Mouse (Mus musculus) urinary bladder, postnatal 14 days (tissue): Measurements from ENCODE around the gene Adra1b.
A peak's percentile ranks its signal among the peaks of the same experiment; 100 is the strongest.

Experiments used
- DNase-seq: peaks from one replicate; pipeline ENCODE4 v3.0.0; 2021; ENCODE audit warnings: low spot score

Adra1b gene

DNA sequence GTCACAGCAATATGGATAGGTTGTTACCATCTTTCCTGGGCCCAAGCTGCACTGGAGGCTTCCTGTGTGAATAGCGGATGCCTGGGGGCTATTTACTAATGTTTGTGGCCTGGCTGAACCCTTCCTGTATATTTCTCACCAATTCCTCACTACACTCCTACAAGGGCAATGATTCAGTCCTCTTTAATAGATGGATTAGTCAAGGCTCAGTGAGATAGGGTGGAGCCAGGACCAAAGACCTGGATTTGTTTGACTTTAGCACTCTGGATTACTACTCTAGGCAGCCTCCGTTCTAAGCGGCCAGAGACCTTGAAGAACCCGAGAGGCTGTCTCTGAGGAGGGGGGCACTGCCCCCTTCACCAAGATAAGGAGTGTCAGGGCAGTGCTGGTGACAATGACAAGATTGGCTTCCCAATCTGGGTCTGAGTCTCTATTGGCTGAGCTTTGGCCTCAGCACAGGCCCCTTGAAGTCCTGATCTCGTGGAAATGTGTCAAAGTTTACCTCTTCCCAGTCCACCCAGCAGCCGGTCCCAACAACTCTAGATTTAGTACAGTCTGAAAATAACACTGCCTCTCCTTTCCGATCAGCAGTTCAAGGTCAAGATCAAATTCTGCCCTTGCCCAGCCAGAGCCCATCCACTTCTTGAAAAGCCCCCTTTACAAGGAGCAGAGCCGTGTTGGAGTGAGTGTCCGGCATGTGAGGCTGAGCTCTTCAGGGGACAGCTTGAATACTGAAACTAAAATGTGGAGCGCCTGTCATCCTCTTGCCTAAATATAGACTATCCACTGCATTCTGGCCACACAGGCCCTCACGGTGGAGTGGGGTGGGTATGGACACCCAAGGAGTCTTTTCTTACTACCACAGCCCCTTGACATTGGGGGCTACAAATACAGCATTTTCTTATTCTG is 80.2 kb downstream of the Adra1b start:
- no peak for DNase-seq

DNA sequence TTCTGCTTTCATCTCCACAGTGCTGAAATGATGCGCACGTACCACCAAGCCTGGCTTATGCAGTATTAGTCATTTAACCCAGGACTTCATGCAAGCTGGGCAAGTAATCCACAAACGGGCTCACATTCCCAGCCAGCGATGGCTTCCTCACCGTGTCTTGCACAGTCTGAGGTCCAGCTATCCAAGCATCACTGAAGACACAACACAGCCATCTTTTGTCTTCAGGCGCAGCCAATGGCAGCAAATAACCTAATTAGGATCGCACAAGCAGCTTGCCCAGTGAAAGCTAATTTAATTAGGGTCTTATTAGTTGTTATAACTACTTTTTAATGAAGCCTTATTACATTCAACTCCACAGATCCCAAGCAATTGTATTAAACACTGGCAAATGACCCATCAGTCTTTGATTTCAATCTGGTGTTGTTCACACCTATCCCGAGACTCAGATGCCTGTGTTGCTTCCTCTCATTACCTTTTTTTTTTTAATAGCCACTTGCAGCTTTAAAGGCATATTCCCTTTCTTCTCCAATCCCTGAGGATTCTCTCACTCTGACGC is 83.6 kb downstream of the Adra1b start:
- no peak for DNase-seq

DNA sequence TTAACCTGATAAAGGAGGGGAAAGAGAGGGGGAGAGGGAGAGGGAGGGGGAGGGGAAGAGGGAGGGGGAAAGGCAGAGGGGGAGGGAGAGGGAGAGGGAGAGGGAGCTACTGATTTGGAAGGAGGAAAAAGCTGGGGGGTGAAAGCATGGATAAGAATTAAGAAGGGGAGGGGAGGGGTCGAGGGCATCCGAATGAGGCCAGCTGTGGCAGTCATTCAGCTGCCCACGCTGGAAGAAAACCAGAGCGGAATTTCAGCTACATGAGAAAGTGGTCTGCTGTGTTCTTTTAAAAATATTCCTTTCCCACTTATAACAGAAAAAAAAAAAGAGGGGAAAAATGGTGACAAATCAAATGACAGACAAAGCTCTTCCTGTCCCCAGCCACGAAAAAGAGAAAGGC is 88.5 kb downstream of the Adra1b start:
- DNase-seq, result no peak

DNA sequence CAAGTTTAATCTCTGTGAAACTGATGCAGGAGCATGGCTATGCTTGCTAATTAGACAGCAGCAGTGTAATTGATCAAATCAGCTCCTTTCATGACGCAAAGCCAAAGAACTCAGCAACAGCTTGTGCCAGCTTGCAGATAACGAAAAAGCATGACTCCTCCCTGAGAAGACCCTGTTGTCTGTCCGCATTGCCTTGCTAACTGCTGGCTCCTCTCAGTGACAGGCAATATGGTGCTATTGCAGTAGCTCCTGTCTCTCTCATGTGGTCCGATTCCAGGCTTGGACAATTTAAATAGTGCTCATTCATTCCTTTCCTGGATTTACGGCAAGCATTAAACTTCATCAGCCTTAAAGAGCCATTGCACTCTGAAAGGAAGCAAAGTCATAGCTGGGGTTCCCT is 93.3 kb downstream of the Adra1b start:
- no peak for DNase-seq

DNA sequence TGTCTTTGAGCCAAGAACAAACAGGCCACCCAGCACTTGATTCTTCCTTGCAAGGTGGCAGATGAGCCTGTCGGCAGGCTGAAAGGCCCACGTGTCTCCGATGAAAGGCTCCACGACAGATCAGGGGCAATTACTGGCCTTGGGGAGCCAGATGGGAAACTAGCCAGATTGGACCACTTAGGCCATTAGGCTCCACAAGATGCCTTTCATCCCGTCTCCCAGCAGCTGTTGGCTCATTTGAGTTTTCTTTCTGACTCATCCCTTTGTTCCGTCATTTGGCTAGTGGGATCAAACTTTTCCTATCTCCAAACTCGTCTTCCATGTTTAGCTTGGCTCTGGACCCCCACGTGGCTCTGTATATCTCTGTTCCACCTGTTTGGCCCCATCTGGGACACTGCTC is 105.0 kb downstream of the Adra1b start:
- no peak for DNase-seq

DNA sequence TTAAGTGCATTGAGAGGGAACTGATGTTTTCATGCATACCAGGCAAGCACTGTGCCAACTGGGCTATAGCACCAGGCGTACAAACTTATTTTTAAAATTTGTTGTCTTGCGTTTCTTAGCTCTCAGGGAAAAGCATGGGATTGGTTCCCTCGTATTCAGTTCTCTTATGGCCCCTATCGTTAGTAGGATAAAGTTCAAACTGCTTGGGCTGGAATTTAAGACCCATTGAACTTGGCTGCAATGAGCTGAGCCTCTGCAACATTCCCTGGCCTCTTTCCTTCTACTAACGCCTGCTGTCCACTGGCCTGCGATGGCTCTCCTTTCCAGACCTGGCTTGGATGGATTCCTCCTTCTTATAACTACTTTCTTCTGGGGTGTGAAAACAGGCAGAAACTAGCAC is 110.6 kb downstream of the Adra1b start:
- no peak for DNase-seq

DNA sequence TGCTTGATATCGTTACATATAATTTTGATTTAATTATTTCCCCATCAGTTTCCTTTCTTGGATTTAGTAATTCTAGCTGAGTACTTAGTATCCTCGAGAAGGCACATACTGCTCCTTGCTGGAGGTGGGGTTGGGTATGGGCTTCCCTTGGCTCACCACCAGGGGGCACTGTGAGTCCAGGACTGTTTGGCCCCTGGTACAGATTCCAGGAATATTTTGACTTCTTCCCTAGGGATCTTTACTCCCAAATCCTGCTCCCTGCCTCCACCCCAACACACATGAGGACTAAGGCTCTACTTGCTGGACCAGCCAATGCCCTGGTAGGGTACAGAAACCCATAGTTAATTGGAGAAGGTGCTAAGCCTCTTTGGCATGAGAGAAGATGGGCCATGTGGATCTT is 117.2 kb downstream of the Adra1b start:
- peak; percentile 74 for DNase-seq

DNA sequence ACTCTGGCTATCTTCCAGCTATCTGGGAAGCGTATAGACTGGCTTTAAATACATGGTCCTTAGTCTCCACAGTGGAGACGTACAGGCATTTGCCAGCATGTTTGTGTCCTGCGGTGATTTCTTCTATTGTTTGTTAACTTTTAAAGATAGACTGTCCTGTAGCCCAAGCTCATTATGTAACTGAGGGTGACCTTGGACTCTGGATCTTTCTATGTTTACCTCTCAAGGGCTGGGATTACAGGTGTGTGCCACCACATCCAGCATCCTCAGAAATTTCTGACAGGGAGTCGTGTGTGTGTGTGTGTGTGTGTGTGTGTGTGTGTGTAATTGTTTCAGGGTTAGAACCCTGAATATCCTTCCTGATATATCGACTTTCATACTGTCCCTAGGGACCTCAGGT is 117.9 kb downstream of the Adra1b start:
- DNase-seq, result no peak

DNA sequence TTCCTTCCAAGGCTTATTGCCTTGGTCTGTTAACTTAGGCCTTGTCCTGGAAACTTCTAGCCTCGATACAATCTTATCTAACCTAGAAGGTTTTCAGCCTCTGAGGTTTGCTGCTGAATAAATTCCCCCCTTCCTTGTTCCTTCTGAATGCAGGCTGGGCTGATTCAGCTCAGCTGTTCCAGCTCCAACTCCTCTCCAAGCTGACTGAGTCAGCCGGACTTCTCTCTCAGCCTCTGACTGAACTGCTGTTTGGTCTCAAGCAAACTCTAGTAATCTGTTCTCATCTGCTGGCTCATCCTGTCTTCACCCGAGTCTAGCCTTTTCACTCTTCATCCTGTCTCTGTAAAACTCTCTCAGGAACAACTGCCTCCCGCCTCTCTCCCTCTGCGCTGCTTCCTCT is 121.5 kb downstream of the Adra1b start:
- no peak for DNase-seq

DNA sequence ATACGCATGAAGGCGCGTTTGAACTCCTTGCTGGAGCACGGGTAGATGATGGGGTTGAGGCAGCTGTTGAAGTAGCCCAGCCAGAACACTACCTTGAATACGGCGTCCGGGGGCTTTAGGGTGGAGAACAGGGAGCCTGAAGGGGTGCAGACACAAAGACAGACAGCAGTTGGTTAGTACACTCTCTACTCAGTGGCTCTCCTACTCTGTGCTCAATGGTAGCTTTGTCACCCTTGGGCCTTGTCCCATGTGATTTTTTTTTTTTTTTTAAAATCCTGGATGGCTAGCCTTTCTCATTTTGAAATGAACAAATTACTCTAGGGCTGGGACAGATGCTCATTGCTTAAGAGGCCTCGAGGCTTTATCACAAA is 124.7 kb downstream of the Adra1b start:
- no peak for DNase-seq

DNA sequence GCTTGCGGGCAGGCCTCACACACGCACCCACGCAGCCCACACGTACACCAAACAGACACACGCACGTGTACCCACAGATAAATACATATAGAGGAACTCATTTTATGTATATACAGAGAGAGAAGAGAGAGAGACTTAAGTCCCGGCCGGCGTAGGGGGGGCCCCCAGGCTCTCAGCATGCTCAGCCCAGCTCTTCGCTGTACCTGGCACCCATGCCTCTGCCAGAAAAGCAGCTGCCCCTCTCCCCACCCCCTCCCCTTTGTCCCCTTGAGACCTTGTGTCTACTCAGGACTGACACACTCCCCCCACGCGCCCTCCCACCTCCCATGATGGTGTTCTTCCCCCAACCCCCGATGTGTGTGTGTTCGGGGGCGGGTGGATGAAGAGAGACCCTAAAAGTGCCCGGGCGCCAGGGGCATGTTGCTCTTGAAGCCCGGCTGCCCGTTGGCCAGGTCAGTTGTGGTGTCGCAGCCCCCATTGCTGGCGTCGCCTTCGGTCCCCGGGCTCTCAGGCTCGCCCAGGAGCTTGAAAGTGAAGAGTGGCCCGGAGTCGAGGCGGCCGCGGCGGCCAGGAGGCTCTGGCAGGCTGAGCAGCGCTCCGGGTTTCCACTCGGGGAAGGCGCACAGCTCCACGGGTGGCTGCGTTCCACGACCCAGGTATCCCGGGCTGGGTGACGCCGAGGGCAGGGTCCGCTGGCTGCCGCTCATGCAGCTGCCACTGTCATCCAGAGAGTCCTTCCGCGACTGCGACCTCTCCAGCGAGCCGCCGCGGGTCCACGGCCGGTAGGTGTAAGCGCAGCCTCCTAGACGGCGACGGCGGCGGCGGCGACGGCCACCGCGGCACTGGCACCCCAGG is 125.3 kb downstream of the Adra1b start:
- peak; percentile 15 for DNase-seq

DNA sequence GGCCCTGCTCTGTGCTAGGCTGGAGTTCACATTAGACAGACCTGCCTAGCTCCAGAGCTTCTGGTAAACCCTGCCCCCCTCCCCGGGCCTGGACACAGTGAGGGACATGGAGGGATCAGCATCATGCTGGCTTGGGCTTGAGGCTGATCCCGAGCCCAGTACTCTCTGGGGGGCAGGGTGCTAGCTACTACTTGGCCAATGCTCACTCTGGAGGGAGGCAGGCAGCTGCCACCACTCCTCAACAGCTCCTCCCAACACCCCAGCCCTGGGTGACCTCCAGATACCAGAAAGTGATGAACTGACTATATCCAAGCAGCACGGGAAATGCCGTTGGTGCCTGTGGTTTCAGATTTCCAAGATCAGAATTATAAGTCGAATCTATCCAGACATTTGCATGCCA is 127.3 kb downstream of the Adra1b start:
- DNase-seq, result no peak

DNA sequence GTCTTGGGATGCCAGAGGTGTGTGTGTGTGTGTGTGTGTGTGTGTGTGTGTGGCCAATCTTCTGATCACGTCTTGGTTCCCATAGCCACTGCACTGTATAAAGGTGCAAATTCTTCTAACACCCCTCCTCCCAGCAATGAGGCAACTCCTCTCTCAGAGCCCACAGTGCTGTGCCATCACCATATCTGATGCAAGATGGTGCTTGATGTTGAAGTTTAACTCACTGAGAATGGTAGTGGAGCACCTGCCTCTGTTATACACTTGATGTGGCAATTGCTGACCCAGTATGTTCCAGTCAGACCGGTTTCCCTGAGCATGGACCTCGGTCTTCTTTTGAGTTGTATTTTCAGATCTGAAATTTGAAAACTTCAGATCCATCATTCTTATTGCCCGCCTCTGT is 130.9 kb downstream of the Adra1b start:
- no peak for DNase-seq

DNA sequence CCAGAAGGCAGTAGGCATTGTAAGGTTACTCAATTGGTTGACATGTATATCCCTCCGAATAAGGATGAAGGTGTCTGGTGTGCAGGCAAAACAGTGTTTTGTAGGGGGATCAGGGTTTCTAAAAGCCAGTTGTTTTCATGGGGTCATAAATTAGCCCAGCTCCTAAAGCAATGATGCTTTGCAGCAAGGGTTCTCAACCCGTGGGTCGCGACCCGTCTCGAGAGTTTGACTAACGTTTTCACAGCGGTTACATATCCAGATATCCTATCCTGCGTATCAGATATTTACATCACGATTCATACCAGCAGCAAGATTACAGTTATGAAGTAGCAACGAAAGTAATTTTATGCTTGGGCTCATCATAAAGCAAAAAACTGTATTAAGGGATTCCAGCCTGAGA is 133.3 kb downstream of the Adra1b start:
- DNase-seq, result no peak

DNA sequence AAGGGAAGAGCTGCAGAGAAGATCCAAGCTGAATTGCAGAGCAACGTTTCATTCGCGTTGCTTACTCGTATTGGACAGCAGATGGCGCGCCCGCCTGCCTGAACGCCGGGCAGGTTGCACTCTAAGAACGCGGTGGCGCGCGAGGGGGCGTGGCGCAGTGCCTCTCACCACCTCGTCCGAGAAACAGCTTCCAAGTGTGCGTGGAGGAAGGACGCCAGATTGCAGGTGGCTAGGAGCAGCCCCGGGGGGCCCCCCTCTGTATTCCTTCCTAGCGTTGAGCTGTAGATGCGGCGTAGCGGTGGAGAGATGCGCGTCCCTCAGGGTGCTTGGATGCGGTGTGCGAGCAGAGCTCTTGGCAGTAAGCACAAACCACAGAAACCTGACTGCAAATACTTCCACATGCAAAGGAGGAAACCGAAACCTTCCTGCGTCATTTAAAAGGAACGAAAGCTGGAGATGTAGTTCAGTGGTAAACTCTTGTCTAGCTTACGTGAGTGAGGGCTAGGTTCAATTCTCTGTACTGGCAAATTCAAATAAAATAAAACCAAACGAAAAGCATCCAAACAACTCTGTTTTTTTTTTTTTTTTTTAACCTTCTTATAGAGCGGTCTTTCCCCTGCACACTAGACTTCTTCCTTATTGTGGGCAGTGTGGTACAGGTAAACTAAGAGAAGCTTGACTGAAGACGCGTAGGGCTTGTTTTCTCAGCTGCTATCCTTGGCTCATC is 133.9 kb downstream of the Adra1b start:
- DNase-seq, result peak; percentile 79

DNA sequence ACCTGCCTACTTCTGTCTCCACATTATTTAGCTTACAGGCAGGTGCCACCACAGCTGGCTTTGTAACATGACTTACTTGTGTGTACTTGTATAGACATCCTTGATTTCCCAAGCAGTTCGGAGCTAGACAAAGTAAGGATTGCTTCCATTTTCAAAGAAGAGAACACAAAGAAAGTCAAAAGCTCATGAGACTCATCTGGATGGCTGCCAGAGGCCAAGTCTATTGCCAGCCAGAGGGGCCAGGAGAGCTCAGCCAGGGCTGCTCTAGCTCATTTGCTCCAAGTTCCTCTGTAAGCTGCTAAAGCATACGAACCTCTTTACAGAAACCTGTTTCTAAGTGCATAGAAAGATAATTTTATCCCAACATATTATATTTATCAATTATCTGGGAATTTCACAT is 142.6 kb downstream of the Adra1b start:
- DNase-seq, result no peak

DNA sequence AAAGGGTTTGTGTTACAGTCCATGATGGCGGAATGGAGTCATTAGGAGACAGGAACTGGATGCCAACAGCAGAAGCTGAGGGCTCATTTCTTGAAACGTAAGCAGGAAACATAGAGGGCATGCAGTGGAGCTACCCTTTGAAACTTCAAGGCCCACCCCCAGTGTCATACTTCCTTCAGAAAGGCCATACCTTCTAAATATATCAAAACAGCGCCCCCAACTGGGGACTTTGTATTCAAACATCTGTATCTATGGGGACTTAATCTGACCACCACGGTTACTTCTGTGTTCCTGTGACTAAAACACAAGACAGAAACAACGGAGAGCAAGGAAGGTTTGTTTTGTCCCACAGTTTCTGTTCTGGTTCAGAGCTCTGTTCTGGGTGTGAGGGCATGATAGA is 145.6 kb downstream of the Adra1b start:
- DNase-seq, result no peak

DNA sequence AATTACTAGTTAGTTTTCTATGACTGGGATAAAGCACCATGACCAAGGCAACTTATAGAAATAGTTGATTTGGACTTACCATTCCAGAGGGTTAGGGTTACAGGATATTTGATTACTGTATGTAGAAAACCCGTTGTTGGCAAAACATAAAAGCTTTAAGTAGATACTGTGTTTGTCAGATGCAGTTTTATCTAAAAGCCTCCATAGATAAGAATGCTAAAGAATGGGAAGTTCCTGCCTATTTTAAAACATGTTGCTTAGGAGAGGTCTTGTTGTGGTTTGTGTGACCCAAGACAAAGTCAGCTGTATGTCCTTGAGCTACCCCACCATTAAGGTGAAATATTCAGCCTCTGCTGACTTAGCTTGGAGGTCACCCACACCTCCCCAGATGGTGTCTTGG is 146.4 kb downstream of the Adra1b start:
- no peak for DNase-seq

DNA sequence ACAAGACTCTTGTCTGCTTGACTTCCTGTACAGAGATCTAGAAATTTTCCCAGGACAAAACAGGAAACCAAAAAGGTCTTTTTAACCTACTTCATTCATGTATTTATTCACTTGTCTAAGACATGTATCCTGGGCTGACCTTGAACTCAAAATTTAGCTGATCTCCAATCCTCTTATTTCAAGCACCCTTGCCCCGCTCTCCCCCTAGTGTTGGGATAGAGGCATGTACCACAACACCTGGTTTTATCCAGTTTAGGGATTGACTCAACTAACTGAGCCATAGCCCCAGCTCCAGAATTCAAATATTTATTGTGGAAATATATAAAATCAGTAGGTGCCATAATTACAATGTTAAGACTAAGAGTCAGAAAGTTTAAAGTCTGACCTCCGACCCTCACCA is 149.5 kb downstream of the Adra1b start:
- DNase-seq, result no peak

DNA sequence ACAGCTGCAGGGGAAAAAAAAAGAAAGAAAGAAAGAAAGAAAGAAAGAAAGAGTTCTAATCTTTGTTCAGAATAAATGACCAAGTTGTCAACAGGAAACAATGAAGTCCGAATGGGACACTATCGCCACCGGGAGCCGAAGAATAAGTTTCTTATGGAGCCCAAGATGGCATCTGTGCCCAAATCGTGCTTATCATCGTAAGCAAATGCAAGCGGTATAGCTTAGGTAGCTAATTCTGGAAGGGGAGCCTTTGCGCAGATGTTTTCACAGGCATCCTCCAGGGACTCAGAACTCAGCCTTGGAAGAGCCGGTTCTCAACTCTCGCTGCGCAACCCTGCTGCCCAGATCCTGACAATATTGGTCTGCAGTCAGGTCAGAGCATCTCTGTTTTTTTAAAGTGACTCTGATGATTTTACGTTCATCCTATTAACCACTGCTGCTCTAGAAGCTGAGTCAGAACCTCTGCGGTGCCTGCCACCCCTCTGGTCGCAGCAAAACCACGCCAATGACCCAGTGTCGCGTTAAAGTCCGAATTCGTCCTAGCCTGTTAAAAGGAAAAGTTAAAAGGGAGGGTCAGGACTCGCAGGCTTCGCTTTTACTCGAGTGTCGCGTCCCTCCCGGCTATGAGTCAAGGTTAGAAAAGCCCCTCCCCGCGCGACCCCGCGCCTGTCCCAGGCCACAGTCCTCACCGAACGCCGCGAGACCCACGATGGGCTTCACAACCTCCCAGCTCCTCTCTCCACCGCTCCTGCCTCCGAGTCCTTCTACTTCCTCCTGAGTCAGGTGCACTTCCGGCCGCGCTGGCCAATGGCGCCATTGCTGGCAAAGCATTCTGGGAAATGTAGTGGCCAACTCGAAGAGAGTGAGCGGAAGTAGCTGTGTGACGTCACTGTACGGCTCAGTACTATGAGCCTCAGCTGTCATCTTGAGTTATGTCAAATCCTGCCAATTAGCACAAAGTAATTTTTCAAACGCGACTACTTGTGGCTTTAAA is 153.5 kb downstream of the Adra1b start, which contains the start of gene Ttc1:
Gene Ttc1, minus strand, starts transcription at position 776 of the 994 bp plus-strand sequence.
- DNase-seq, result peak; percentile 97

DNA sequence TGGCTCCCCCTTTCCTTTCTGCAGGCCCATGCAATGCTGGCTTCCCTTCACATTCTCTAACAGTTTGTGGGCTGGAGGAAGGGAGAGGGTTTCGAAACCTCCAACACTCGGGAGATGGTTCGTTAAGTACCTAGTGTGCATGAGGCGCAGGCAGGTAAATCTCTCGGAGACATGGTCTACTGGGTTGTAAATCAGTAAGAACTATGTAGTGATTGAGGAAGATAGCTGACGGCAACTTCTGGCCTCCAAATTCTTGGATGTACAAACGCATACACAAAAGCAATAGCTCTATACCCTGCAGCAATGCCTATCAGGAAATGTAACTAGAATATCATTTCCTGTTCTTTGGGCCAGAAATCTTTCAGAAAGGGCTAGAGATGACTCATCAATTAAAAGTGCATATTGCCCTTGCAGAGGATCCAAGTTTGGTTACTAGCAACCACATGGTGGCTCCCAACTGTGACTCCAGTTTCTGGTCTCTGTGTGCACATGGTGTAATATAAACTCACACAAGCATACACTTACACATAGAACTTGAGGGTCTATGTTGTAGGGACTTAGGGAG is 172.2 kb downstream of the Adra1b start:
- DNase-seq, result no peak
